Mouse (Mus musculus) kidney, postnatal 25 days (tissue): ENCODE results near the gene Tut1.
"Not testable (repeated sequence)": the region's sequence is repeated elsewhere in the genome, so short reads cannot be mapped to it uniquely, and the experiment has no call there.

Experiments used
- DNase-seq, 2 experiments: peaks; one replicate each; pipeline ENCODE4 v3.0.0; 2021; ENCODE audit warnings: mixed read lengths in 2 of 2

Gene Tut1

GRCm38 (mm10) chr19:8984255-8984868 is 30.7 kb downstream of the Tut1 start:
- peak; percentile 63 to 70 for DNase-seq

GRCm38 (mm10) chr19:8985891-8986290 is 32.2 kb downstream of the Tut1 start:
- peak in 1 of 2 experiments; percentile 26 for DNase-seq

- peak in 1 of 2 experiments; percentile 42 for DNase-seq
These were observed 34.2 kb downstream of the Tut1 start for GRCm38 (mm10) chr19:8987816-8988215.

GRCm38 (mm10) chr19:8988346-8989065 is 34.9 kb downstream of the Tut1 start:
- DNase-seq = peak; percentile 51 to 66

GRCm38 (mm10) chr19:8989066-8989566 is 35.5 kb downstream of the Tut1 start, which contains the start of gene Ahnak:
Gene Ahnak, plus strand, starts transcription at chr19:8989284.
- peak; percentile 79 to 91 for DNase-seq

- peak; percentile 90 to 93 for DNase-seq
These were observed 36.2 kb downstream of the Tut1 start for GRCm38 (mm10) chr19:8989567-8990431.

- peak; percentile 11 to 37 for DNase-seq
These were observed 36.9 kb downstream of the Tut1 start for GRCm38 (mm10) chr19:8990432-8991102.

- DNase-seq = peak; percentile 25 to 38
These were observed 37.7 kb downstream of the Tut1 start for GRCm38 (mm10) chr19:8991245-8991870.

GRCm38 (mm10) chr19:8991871-8992735 is 38.5 kb downstream of the Tut1 start:
- peak; percentile 67 to 76 for DNase-seq

GRCm38 (mm10) chr19:8992769-8993624 is 39.4 kb downstream of the Tut1 start:
- peak; percentile 89 for DNase-seq

- no peak for DNase-seq
These were observed 39.9 kb downstream of the Tut1 start for GRCm38 (mm10) chr19:8993625-8993912.

- DNase-seq = no peak
These were observed 41.4 kb downstream of the Tut1 start for GRCm38 (mm10) chr19:8994813-8995607.

GRCm38 (mm10) chr19:8996601-8997000 is 43.0 kb downstream of the Tut1 start:
- no peak for DNase-seq

- peak; percentile 84 to 91 for DNase-seq
These were observed 43.9 kb downstream of the Tut1 start for GRCm38 (mm10) chr19:8997546-8997945.

GRCm38 (mm10) chr19:8998546-8998945 is 44.9 kb downstream of the Tut1 start:
- no peak for DNase-seq

GRCm38 (mm10) chr19:8999223-8999622 is 45.6 kb downstream of the Tut1 start:
- no peak for DNase-seq

GRCm38 (mm10) chr19:9006915-9007314 is 53.3 kb downstream of the Tut1 start:
- not testable (repeated sequence) for DNase-seq
